Mouse (Mus musculus) hindbrain, embryonic 11.5 days (tissue): ENCODE data around the gene Cd72. TPM values are rescaled to one million over a fixed set of nuclear protein-coding genes. Genes with fewer than 3 reads are reported as not detected.
"Not testable (repeated sequence)": the region's sequence is repeated elsewhere in the genome, so short reads cannot be mapped to it uniquely, and the experiment has no call there.

ENCODE experiments used
- ATAC-seq: fragments of 200-750 bp; cut with Nextera tagmentation; 2 replicates; pipeline ENCODE4 v1.8.0; 2017; ENCODE audit warnings: mild to moderate bottlenecking, moderate TSS enrichment, moderate library complexity; ENCODE audit not compliant: low FRiP score
- DNase-seq: peaks from one replicate; pipeline ENCODE4 v3.0.0-alpha.2; 2015; ENCODE audit warnings: low spot score
- H3K27ac ChIP-seq: fragments of 300-500 bp; sonication (generic); 2 replicates; pipeline ENCODE4 v1.5.1; 2014; ENCODE audit warnings: mild to moderate bottlenecking, low read depth, low read length
- H3K27me3 ChIP-seq: fragments of 300-500 bp; sonication (generic); 2 replicates; pipeline ENCODE4 v1.6.1; 2014; ENCODE audit warnings: mild to moderate bottlenecking, low read length, moderate library complexity, mixed read lengths; ENCODE audit not compliant: control insufficient read depth, insufficient read depth
- H3K36me3 ChIP-seq: fragments of 300-500 bp; sonication (generic); 2 replicates; pipeline ENCODE4 v1.6.1; 2014; ENCODE audit warnings: mild to moderate bottlenecking, low read length, moderate library complexity, mixed read lengths; ENCODE audit not compliant: control insufficient read depth, insufficient read depth
- H3K4me1 ChIP-seq: fragments of 300-500 bp; sonication (generic); replicated peaks from 2 replicates; pipeline ENCODE4 v1.6.1; 2014; ENCODE audit warnings: low read length, mixed read lengths; ENCODE audit not compliant: control insufficient read depth, insufficient read depth
- H3K4me2 ChIP-seq: fragments of 300-500 bp; sonication (generic); replicated peaks from 2 replicates; pipeline ENCODE4 v1.6.1; 2014; ENCODE audit warnings: mild to moderate bottlenecking, low read depth, low read length
- H3K4me3 ChIP-seq: fragments of 300-500 bp; sonication (generic); 2 replicates; pipeline ENCODE4 v1.5.1; 2014; ENCODE audit warnings: low read depth, low read length
- H3K9ac ChIP-seq: fragments of 300-500 bp; sonication (generic); 2 replicates; pipeline ENCODE4 v1.6.1; 2014; ENCODE audit warnings: low read depth, low read length
- H3K9me3 ChIP-seq: fragments of 300-500 bp; sonication (generic); 2 replicates; pipeline ENCODE4 v1.6.1; 2016; ENCODE audit warnings: low read length; ENCODE audit not compliant: control insufficient read depth
- WGBS: fragments of 180-500 bp; shearing (Covaris S2); extraction: QIAGEN DNeasy Blood & Tissue Kit; methylation state at CpG from one replicate; pipeline ENCODE4 v1.1.7; 2014; 5-methylcytosine and 5-hydroxymethylcytosine counted together
- polyA plus RNA-seq: library from polyadenylated mRNA; unstranded; fragments of >200 nt; fragmentation: Nextera tagmentation; extraction: Ambion mirVana; gene quantifications from 2 replicates; pipeline ENCODE4 v1.2.1, GENCODE M21; 2014

Cd72 gene
- polyA plus RNA-seq, 1 experiment from 2014 or later: 3.7 TPM

GRCm38 (mm10) chr4:43493846-43494240 lies 39.4 kb upstream of the Cd72 start:
- Histone ChIP-seq H3K4me3 (peak overlapping the region; percentile 64), H3K4me2 (peak overlapping the region; percentile 60), H3K27me3 (no peaks in the 10 kb centered on the region), H3K9me3 (no peaks in the 10 kb centered on the region), H3K9ac (peak overlapping the region; percentile 71), H3K27ac (no peak overlapping the region), H3K4me1 (peaks cover 5% of the 10 kb centered on the region; the same call in 1 of the 2 replicates), H3K36me3 (no peaks in the 10 kb centered on the region)
- no peak for ATAC-seq
- 4% methylated on average over 9 of the region's 9 CpGs for WGBS
- no peak for DNase-seq

- Histone ChIP-seq H3K27ac (peak overlapping the region; percentile 84), H3K27me3 (no peaks in the 10 kb centered on the region), H3K9me3 (no peaks in the 10 kb centered on the region), H3K4me3 (peak overlapping the region; percentile 64), H3K36me3 (no peaks in the 10 kb centered on the region), H3K9ac (peak overlapping the region; percentile 71), H3K4me2 (peak overlapping the region; percentile 60), H3K4me1 (no peaks in the 10 kb centered on the region; the same call in 1 of the 2 replicates)
- DNase-seq (peak; percentile 99), ATAC-seq (peak; percentile 91)
- WGBS: under 1% methylated on average over 47 of the region's 47 CpGs
These were observed 38.9 kb upstream of the Cd72 start for GRCm38 (mm10) chr4:43493186-43493845.

- ATAC-seq: peak; percentile 97
- no peaks in the 10 kb centered on the region for H3K27me3 ChIP-seq
- WGBS: 1% methylated on average over 25 of the region's 25 CpGs
- no peaks in the 10 kb centered on the region for H3K9me3 ChIP-seq
- H3K36me3 ChIP-seq: no peaks in the 10 kb centered on the region
- H3K4me3 ChIP-seq: peak within 1 kb of the TSS; percentile 64
- no peaks in the 10 kb centered on the region; the same call in 1 of the 2 replicates for H3K4me1 ChIP-seq
- peak; percentile 89 for DNase-seq
- peak within 1 kb of the TSS; percentile 60 for H3K4me2 ChIP-seq
- peak within 1 kb of the TSS; percentile 71 for H3K9ac ChIP-seq
- H3K27ac ChIP-seq: peak within 1 kb of the TSS; percentile 84
These were observed 38.4 kb upstream of the Cd72 start, which contains the start of gene Ccdc107 for GRCm38 (mm10) chr4:43492821-43493185. Gene Ccdc107, plus strand, starts transcription at chr4:43492900.

- ATAC-seq (no peak; the same call in 1 of the 2 replicates), DNase-seq (no peak)
- WGBS: 52% methylated on average over 12 of the region's 12 CpGs
- no peaks in the 10 kb centered on the region for H3K27me3 ChIP-seq
- H3K36me3 ChIP-seq: no peaks in the 10 kb centered on the region
- H3K9me3 ChIP-seq: no peaks in the 10 kb centered on the region
- peak overlapping the region; percentile 3; the same call in 1 of the 2 replicates for H3K4me2 ChIP-seq
- H3K27ac ChIP-seq: no peak overlapping the region
- H3K4me3 ChIP-seq: peak overlapping the region; percentile 64; the same call in 1 of the 2 replicates
- H3K9ac ChIP-seq: no peak overlapping the region
- no peaks in the 10 kb centered on the region for H3K4me1 ChIP-seq
These were observed 37.8 kb upstream of the Cd72 start for GRCm38 (mm10) chr4:43492101-43492820.

GRCm38 (mm10) chr4:43490801-43491200 lies 36.4 kb upstream of the Cd72 start:
- Histone ChIP-seq H3K27me3 (no peaks in the 10 kb centered on the region), H3K4me2 (no peak overlapping the region), H3K4me3 (no peak overlapping the region), H3K9me3 (no peaks in the 10 kb centered on the region), H3K4me1 (no peaks in the 10 kb centered on the region), H3K9ac (no peak overlapping the region), H3K36me3 (no peaks in the 10 kb centered on the region), H3K27ac (no peak overlapping the region)
- WGBS: 89% methylated on average over 5 of the region's 5 CpGs
- ATAC-seq: no peak
- DNase-seq: no peak

- H3K4me1 ChIP-seq: no peaks in the 10 kb centered on the region
- H3K27me3 ChIP-seq: no peaks in the 10 kb centered on the region
- no peak overlapping the region for H3K4me3 ChIP-seq
- WGBS: 93% methylated on average over 3 of the region's 3 CpGs
- no peak overlapping the region for H3K4me2 ChIP-seq
- no peak overlapping the region for H3K27ac ChIP-seq
- no peak for ATAC-seq
- DNase-seq: no peak
- no peaks in the 10 kb centered on the region for H3K9me3 ChIP-seq
- no peak overlapping the region for H3K9ac ChIP-seq
- no peaks in the 10 kb centered on the region for H3K36me3 ChIP-seq
These were observed 35.2 kb upstream of the Cd72 start for GRCm38 (mm10) chr4:43489611-43490010.

GRCm38 (mm10) chr4:43485666-43486065 lies 31.2 kb upstream of the Cd72 start:
- H3K9me3 ChIP-seq, H3K4me3 ChIP-seq, DNase-seq, H3K36me3 ChIP-seq, ATAC-seq, H3K4me2 ChIP-seq, H3K4me1 ChIP-seq, H3K27ac ChIP-seq, H3K27me3 ChIP-seq, H3K9ac ChIP-seq: not testable (repeated sequence)
- WGBS: 76% methylated on average over 5 of the region's 5 CpGs

- H3K9me3 ChIP-seq: no peaks in the 10 kb centered on the region
- DNase-seq: no peak
- H3K4me3 ChIP-seq: no peak within 1 kb of the TSS
- 60% methylated on average over 12 of the region's 12 CpGs for WGBS
- no peaks in the 10 kb centered on the region for H3K4me1 ChIP-seq
- H3K27ac ChIP-seq: no peak within 1 kb of the TSS
- H3K9ac ChIP-seq: no peak within 1 kb of the TSS
- no peak within 1 kb of the TSS for H3K4me2 ChIP-seq
- ATAC-seq: no peak
- no peaks in the 10 kb centered on the region for H3K36me3 ChIP-seq
- no peaks in the 10 kb centered on the region for H3K27me3 ChIP-seq
These were observed 29.2 kb upstream of the Cd72 start, which contains the start of gene Sit1 for GRCm38 (mm10) chr4:43483535-43484091. Gene Sit1, minus strand, starts transcription at chr4:43483734.
